Mouse (Mus musculus) central nervous system, embryonic 18 days (tissue): ENCODE measurements around the gene Gal. TPM values are rescaled to one million over a fixed set of nuclear protein-coding genes. Genes with fewer than 3 reads are reported as not detected.

Experiments used
- polyA plus RNA-seq: library from polyadenylated mRNA; depleted of rRNA; stranded (reverse); fragments of >200 nt; gene quantifications from 2 replicates; pipeline ENCODE4 v1.2.3, GENCODE M21; 2012; rRNA removed

Gene Gal
- polyA plus RNA-seq: 9.5 and 12.4 TPM in 2 replicates

DNA sequence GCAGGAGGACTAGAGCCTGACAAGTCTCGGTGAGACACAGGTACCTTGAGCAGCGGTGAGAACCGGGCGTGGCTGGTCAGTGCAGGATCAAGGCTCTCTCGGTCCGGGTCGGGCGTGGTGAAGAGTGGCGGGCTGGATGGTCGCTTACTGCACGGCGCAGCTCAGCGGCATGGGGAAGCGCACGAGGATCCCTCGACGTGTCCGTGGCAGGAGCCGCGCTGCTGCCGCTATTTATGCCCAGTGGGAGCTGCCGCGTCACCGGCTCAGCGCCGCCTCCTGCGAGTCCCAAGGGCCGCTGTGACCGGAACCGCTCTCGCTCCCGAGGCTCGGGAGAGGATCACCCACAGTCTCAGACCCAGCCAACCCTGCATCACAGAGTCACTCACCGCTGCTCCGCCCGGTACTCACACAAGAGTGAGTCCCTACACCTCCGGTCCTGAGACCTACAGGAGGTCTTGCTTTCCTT is at the start of gene Gal:
Gene Gal, minus strand, starts transcription at position 277 of the 466 bp plus-strand sequence.

DNA sequence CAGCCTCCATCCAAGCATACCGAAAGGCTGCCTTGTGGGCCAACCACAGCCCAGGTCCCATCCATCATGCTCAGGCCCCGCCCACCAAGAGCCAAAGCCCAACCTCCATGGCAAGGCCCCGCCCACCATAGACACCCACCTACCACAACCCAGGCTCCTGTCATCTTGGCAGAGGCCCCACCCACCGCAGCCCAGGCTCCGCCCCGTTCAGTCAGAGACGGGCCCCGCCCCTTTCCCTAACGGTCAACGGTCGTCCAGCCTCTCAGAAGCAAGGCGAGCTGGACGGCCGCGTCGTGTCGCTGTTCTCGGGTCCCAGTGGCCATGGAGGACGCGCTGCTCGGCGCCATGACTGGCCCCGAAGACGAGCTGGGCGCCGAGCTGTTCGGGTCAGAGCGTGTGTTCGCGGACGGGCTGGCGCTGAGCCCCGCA is 25.7 kb downstream of the Gal start, which contains the start of gene Tesmin:
Gene Tesmin, plus strand, starts transcription at position 229 of the 429 bp plus-strand sequence.

Other genes with a start within 250 kb of the Gal start
- gene Mrpl21, start 131.6 kb downstream of the Gal start, polyA plus RNA-seq: 70.5 and 72.6 TPM in 2 replicates
- 7.5 and 8.6 TPM in 2 replicates for gene Ighmbp2, start 131.5 kb downstream of the Gal start, polyA plus RNA-seq
- gene Cpt1a, start 92.2 kb downstream of the Gal start, polyA plus RNA-seq: 13.5 and 15.1 TPM in 2 replicates
- gene Tesmin, start 25.7 kb downstream of the Gal start, polyA plus RNA-seq: 0.34 and 0.53 TPM in 2 replicates
- 95.9 and 99.5 TPM in 2 replicates for gene Ppp6r3, start 161.2 kb upstream of the Gal start, polyA plus RNA-seq